Mouse (Mus musculus): Measurements from ENCODE around the gene Sh3kbp1. TPM values are rescaled to one million over a fixed set of nuclear protein-coding genes. Genes with fewer than 3 reads are reported as not detected.

The Sh3kbp1 gene
- polyA plus RNA-seq, 1 experiment: 30.3 TPM

DNA sequence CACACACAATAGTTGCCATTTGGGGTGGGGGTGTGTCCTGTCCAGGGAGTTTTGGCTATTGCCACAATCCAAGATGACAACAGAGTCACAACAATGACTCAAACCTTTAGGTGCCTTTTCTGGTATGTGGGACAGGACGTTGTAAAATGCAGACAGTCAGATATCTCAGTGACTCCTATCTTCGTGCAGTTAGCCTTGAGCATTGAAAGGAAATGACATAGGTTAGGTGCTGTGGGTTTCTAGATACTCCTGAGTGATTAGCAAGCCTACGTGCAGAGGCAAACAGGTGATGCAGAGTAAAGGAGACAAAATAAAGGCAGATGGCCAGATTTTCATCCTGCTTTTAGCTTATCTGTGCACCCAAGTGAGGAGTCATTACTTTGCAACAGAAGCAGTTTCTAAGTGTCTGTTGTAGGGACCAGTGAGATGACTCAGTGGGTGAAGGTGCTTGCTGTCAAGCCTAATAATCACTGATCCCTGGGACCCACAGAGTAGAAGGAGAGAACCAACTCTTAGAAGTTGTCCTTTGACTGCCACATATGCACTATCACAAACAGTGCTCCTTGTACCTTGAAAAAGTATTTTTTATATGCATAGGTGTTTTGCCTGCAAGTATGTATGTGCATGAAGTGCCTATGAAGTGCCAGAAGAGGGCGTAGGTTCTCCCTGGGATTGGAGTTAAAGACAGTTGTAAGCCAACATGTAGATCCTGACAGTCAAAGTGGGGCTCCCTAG lies 50.7 kb downstream of the Sh3kbp1 start:
- Histone ChIP-seq H3K27ac (ENCODE audit: insufficient read depth, low read length) (peak overlapping the region; percentile 84), H3K27me3 (ENCODE audit: control insufficient read depth, insufficient read depth, low read length) (no peaks in the 10 kb centered on the region), H3K4me3 (ENCODE audit: extremely low read depth, insufficient read depth, insufficient read length) (no peak overlapping the region), H3K36me3 (ENCODE audit: control insufficient read depth, insufficient read depth, low read length) (no peaks in the 10 kb centered on the region), H3K4me1 (ENCODE audit: control insufficient read depth, insufficient read depth, insufficient read length) (peaks cover 24% of the 10 kb centered on the region; the same call in 1 of the 2 replicates)
- DNase-seq (ENCODE audit: low read depth in 1 of 2, low spot score in 2 of 2): no peak
- TF ChIP-seq CTCF (IDR thresholded peaks at IDR 0.05; ENCODE audit: extremely low read depth, insufficient read depth, insufficient read length, insufficient replicate concordance) (no peak), POLR2A (IDR thresholded peaks at IDR 0.05; ENCODE audit: low read depth, low read length) (no peak)
- WGBS: 34% methylated on average over 4 of the region's 4 CpGs

DNA sequence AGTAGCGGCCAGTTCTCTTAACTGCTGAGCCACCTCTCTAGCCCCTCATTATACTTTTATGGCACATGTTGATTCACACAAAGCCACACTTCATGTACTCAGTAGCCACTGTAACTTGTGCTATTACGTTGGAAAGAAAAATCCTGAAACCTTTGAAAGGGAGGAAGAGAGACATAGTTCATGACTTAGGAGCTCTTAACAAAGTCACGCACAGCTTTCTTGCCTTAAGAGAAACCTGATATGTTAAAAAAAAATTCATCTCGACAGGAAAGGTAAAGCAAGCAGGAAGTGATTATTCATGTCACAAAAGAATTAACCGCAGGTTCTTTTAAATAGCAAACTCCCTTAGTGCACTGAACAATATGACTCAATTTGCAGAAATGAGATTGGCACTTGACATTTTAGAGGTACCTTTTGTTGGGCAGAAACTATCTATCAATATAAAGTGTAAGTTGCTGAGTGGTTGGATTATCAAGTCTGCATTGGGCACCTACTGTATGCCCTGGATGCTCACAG lies 51.3 kb downstream of the Sh3kbp1 start:
- TF ChIP-seq POLR2A (IDR thresholded peaks at IDR 0.05; ENCODE audit: low read depth, low read length) (no peak), CTCF (IDR thresholded peaks at IDR 0.05; ENCODE audit: extremely low read depth, insufficient read depth, insufficient read length, insufficient replicate concordance) (no peak)
- no peak overlapping the region for H3K4me3 ChIP-seq (ENCODE audit: extremely low read depth, insufficient read depth, insufficient read length)
- no peaks in the 10 kb centered on the region; the same call in 1 of the 2 replicates for H3K36me3 ChIP-seq (ENCODE audit: control insufficient read depth, insufficient read depth, low read length)
- DNase-seq (ENCODE audit: low read depth in 1 of 2, low spot score in 2 of 2): no peak
- peaks cover 28% of the 10 kb centered on the region; the same call in 1 of the 2 replicates for H3K4me1 ChIP-seq (ENCODE audit: control insufficient read depth, insufficient read depth, insufficient read length)
- 34% methylated on average over 5 of the region's 5 CpGs for WGBS
- no peaks in the 10 kb centered on the region for H3K27me3 ChIP-seq (ENCODE audit: control insufficient read depth, insufficient read depth, low read length)
- H3K27ac ChIP-seq (ENCODE audit: insufficient read depth, low read length): peak overlapping the region; percentile 77

DNA sequence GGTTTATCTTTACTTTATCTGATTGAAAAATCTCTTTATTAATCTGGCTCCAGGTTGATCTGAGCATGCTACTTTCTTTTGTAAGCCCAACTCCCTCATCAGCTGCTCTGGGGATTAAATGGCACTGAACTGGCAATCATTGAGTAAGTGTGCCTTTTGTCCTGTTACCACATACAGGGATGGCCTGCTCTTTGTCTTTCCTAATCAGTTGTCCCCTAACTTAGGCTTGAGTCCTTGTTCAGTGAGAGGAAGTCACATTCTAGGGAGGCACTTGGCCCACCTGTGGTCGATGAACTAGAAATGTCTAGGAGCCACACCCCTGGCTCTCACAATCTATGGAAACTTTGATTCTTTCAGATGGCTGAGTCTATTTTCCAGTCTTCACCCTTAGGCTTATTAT lies 58.4 kb downstream of the Sh3kbp1 start:
- Histone ChIP-seq H3K27ac (ENCODE audit: insufficient read depth, low read length) (no peak overlapping the region), H3K27me3 (ENCODE audit: control insufficient read depth, insufficient read depth, low read length) (no peaks in the 10 kb centered on the region), H3K4me1 (ENCODE audit: control insufficient read depth, insufficient read depth, insufficient read length) (peaks cover 8% of the 10 kb centered on the region; the same call in 1 of the 2 replicates), H3K36me3 (ENCODE audit: control insufficient read depth, insufficient read depth, low read length) (no peaks in the 10 kb centered on the region; the same call in 1 of the 2 replicates), H3K4me3 (ENCODE audit: extremely low read depth, insufficient read depth, insufficient read length) (no peak overlapping the region)
- no peak for TF ChIP-seq CTCF (IDR thresholded peaks at IDR 0.05; ENCODE audit: extremely low read depth, insufficient read depth, insufficient read length, insufficient replicate concordance)
- TF ChIP-seq POLR2A (IDR thresholded peaks at IDR 0.05; ENCODE audit: low read depth, low read length): no peak
- WGBS: 32% methylated on average over 1 of the region's 1 CpGs
- no peak for DNase-seq (ENCODE audit: low read depth in 1 of 2, low spot score in 2 of 2)

DNA sequence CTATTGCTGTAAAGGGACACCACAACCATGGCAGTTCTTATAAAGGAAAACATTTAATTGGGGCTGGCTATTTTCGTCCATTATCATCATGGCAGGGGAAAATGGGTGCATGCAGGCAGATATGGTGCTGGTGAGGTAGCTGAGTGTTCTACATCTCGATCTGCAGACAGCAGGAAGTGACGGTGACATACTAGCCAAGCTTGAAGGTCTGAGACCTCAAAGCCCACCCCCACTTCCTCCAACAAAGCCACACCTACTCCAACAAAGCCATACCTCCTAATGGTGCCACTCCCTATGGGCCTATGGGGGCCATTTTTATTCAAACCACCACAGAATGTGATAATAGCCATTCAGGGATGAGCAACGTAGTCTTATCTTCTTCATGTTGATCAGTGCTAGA lies 59.8 kb downstream of the Sh3kbp1 start:
- no peak for TF ChIP-seq CTCF (IDR thresholded peaks at IDR 0.05; ENCODE audit: extremely low read depth, insufficient read depth, insufficient read length, insufficient replicate concordance)
- TF ChIP-seq POLR2A (IDR thresholded peaks at IDR 0.05; ENCODE audit: low read depth, low read length): no peak
- no peaks in the 10 kb centered on the region for H3K27me3 ChIP-seq (ENCODE audit: control insufficient read depth, insufficient read depth, low read length)
- H3K27ac ChIP-seq (ENCODE audit: insufficient read depth, low read length): no peak overlapping the region
- WGBS: 63% methylated on average over 4 of the region's 4 CpGs
- DNase-seq (ENCODE audit: low read depth in 1 of 2, low spot score in 2 of 2): no peak
- no peak overlapping the region for H3K4me3 ChIP-seq (ENCODE audit: extremely low read depth, insufficient read depth, insufficient read length)
- no peaks in the 10 kb centered on the region; the same call in 1 of the 2 replicates for H3K36me3 ChIP-seq (ENCODE audit: control insufficient read depth, insufficient read depth, low read length)
- peaks cover 6% of the 10 kb centered on the region; the same call in 1 of the 2 replicates for H3K4me1 ChIP-seq (ENCODE audit: control insufficient read depth, insufficient read depth, insufficient read length)

DNA sequence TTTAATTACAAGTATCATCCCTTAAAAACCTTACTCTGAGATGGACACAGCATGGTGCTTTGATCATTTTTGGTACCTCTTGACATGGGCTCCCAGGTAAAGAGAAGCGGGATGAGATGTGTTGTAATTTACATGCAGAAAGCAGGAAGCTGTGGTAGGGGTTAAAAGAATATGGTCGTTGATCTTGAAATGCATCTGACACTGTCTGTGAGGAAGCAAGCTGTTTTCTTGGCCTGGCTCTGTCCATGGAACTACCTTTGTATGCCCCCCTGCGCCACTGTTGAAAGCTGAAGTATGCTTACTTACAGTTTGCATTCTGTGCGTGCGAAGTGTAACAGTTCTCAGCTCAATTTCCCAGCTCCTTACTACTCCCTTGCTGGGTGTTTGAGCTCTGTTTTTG lies 61.6 kb downstream of the Sh3kbp1 start:
- WGBS: 65% methylated on average over 5 of the region's 5 CpGs
- TF ChIP-seq CTCF (IDR thresholded peaks at IDR 0.05; ENCODE audit: extremely low read depth, insufficient read depth, insufficient read length, insufficient replicate concordance) (no peak), POLR2A (IDR thresholded peaks at IDR 0.05; ENCODE audit: low read depth, low read length) (no peak)
- DNase-seq (ENCODE audit: low read depth in 1 of 2, low spot score in 2 of 2): no peak
- H3K27me3 ChIP-seq (ENCODE audit: control insufficient read depth, insufficient read depth, low read length): no peaks in the 10 kb centered on the region
- H3K27ac ChIP-seq (ENCODE audit: insufficient read depth, low read length): no peak overlapping the region
- H3K36me3 ChIP-seq (ENCODE audit: control insufficient read depth, insufficient read depth, low read length): no peaks in the 10 kb centered on the region
- H3K4me3 ChIP-seq (ENCODE audit: extremely low read depth, insufficient read depth, insufficient read length): no peak overlapping the region
- no peaks in the 10 kb centered on the region; the same call in 1 of the 2 replicates for H3K4me1 ChIP-seq (ENCODE audit: control insufficient read depth, insufficient read depth, insufficient read length)

DNA sequence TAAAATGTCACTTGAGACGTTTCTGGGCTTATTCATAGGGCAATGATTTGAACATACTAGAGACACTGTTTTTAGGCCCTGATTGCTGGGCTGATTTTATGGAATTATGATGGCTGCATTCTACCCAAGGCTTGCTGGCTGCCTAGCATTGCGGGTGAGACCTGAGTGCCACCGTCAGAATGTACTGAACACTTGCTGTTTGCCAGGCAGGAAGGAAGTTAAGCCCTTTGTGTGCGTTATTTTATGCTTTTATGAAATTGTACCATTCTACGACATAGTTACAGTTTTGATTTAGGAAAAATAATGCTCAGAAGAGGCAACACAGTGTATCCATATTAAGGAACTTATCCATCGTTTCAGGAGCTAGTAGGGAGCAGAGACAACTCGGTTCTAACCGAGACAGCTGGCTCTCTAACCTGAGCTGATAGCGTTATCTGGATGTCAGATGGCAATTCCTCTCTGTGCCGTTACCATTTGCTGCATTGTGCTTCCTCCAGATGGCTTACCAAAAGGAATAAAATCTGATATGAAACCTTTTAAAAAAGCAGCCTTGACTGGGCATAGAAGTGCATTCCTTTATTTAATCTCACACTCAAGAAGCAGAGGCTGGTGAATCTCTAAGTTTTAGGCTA lies 62.8 kb downstream of the Sh3kbp1 start:
- no peaks in the 10 kb centered on the region for H3K36me3 ChIP-seq (ENCODE audit: control insufficient read depth, insufficient read depth, low read length)
- H3K4me3 ChIP-seq (ENCODE audit: extremely low read depth, insufficient read depth, insufficient read length): peak overlapping the region; percentile 16; the same call in 1 of the 2 replicates
- peak overlapping the region; percentile 52; the same call in 1 of the 2 replicates for H3K27ac ChIP-seq (ENCODE audit: insufficient read depth, low read length)
- no peak for TF ChIP-seq POLR2A (IDR thresholded peaks at IDR 0.05; ENCODE audit: low read depth, low read length)
- TF ChIP-seq CTCF (IDR thresholded peaks at IDR 0.05; ENCODE audit: extremely low read depth, insufficient read depth, insufficient read length, insufficient replicate concordance): no peak
- H3K27me3 ChIP-seq (ENCODE audit: control insufficient read depth, insufficient read depth, low read length): no peaks in the 10 kb centered on the region
- 37% methylated on average over 10 of the region's 10 CpGs for WGBS
- no peaks in the 10 kb centered on the region; the same call in 1 of the 2 replicates for H3K4me1 ChIP-seq (ENCODE audit: control insufficient read depth, insufficient read depth, insufficient read length)
- DNase-seq (ENCODE audit: low read depth in 1 of 2, low spot score in 2 of 2): no peak

Measured in spleen, adult 2 months (tissue).